Mouse (Mus musculus) cerebellum, adult 11 months (tissue): ENCODE results near the gene Olfr843.

Source experiments
- DNase-seq: peaks from one replicate; pipeline ENCODE4 v3.0.0; 2022

The Olfr843 gene

GRCm38 (mm10) chr9:19251887-19252286 lies at the start of gene Olfr843:
Olfr843 (minus strand) TSS chr9:19251987.
- no peak for DNase-seq
